Mouse (Mus musculus) mesoderm, embryonic 11.5 days (tissue): ENCODE measurements around the gene Mitf.
A peak's percentile ranks its signal among the peaks of the same experiment; 100 is the strongest.

Experiments used
- DNase-seq: peaks from one replicate; pipeline ENCODE4 v3.0.0-alpha.2; 2012; ENCODE audit warnings: low read depth, low spot score

Mitf gene

DNA sequence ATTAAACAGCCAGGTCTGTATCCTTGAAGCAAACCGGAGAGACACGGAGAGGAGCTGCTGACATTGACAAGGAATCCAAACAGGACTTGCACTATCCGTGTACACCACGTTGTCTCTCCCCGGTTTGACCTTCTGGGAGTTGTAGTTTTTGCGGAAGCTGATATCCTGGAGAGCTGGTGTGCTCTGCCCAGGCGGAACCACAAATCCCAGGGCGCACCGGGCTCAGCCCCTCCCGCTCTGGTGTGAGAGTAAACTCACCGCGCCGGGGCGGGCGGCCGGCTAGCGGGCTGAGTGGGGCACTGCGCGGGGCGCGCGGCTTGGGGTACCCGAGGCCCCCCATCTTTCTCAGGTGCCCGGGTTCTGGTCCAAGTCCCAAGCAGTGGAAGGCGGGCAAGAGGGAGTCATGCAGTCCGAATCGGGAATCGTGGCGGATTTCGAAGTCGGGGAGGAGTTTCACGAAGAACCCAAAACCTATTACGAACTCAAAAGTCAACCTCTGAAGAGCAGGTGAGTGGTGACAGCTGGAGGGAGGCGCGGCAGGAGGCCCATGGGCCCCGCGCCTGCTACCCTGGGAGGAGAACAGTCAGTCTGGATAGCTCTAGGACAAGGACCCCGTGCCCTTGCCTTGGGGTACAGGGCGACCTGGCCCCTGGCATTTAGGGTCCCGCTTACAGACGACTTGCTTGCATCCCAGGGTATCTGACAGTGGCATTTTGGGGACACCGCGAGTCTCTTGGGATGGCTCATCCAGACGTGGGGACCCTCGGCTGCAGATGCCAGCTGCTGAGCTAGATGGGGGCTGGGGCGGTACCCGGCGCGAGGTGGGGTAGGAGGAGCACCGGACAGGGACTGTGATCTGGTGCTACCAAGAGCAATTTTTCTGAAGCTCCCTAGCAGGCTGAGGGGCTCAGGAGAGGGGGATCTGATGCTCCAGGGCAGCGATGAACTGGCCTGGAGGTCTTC, at the start of gene Mitf:
Gene Mitf, plus strand, starts transcription at position 272 of the 963 bp plus-strand sequence.
- peak; percentile 92 for DNase-seq

DNA sequence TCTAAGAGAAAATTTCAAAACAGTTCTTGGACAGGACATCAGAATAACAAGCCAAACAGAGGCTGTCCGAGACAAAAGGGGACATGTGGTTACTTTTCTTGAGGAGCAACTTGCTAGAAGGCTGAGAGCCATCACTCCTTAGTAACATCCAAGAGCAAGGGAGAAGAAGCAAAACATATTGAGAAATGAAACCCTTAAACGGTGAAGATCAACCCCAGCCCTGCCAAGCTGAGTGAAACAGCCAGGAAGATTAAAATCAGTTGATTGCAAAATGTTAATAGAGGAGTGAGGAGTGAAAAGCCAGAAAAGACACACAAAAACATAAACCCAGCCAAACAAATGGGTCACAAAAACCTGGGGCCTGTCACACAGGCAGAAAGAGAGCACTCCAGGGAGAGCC, 49.5 kb upstream of the Mitf start:
- no peak for DNase-seq

DNA sequence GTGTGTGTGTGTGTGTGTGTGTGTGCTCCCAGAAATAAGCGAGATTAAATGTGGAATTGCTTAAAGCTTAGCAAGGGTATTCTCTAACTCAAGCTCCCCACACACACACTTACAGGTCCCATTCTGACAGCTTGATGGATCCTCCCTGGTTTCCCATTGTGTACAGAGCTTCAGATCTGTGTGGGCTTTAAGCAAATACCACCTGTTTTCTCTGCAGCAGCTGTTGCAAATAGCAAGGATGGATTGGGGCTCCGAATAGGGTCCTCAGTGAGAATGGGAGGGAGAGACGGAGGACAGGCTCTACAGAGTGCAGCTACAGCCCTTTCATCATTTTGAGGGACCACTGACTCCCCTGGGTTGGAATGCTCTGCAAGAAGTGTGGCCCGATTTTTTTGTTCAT, 48.0 kb upstream of the Mitf start:
- peak; percentile 43 for DNase-seq

DNA sequence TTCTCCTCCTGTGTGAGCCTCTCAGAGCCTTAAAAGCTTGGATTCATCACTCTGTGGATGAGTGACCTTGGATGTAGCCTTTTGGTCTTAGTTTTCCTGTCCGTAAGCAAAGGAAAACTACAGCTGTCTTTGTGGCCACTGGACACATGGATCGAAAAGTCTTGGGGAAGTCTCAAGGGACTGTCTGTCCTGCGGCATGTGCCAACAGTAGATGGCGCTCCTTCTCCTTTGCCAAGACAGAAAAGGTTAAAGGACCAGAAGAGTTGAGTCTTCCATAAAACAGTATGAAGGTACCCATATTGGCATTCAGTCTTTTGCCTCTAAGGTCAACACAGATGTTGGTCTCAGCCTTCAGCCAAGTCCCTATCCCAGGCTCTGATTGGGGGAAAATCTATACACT, 47.6 kb upstream of the Mitf start:
- peak; percentile 75 for DNase-seq

DNA sequence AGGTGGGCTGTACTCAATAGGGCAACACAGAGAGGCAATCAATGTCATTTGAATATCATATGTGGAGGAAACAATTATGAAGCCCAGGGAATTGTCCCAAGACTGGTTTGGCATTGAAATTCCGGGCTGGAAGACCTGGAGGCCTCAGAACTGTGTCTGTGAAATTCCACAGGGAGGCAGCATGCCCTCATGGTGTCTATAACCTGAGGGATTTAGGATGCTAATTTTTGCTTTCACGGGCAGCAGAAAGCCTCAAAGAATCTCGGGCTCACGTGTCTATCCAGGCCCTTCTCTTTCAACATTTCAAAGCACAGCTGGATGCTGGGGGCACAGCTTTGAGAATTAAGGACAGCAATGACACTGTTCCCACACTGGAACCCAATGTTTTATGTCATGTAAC, 45.5 kb upstream of the Mitf start:
- DNase-seq: peak; percentile 34

DNA sequence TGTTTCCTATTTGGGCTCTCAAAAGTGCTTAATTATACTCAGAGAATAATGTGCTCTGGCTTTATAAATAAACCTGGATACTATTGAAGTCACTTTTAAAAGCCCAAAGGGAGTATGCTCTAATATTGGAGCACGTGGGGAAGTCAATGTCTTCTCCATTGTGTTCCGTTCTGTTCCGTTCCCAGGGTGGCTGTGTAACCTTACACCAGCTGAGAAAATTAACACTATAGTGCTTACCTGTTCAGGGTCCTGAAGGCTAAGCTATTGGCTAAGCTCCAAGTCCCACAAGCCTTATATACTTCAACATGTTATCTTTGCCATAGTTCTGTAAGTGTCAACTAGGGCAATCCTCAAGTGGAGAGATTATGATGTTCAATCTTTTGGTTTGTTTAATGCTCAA, 42.9 kb upstream of the Mitf start:
- no peak for DNase-seq

DNA sequence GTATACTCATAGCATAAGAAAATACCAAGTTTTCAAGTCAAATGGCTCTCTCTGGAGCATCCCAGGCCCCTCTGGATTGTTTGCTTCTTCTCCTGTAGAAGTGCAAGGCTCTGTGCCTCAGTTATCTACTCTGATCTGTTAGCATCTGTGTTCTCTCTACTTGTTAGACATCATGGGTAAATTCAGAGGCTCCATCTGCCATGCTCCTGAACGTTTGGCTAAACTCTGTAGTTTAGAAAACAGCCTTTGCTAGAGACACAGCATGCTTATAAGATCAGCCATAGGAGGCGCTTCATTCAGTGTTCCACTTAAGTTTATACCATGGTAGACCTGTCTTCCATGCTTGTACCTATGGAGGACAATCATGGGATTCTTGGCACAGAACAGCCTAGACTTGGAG, 39.0 kb upstream of the Mitf start:
- no peak for DNase-seq

DNA sequence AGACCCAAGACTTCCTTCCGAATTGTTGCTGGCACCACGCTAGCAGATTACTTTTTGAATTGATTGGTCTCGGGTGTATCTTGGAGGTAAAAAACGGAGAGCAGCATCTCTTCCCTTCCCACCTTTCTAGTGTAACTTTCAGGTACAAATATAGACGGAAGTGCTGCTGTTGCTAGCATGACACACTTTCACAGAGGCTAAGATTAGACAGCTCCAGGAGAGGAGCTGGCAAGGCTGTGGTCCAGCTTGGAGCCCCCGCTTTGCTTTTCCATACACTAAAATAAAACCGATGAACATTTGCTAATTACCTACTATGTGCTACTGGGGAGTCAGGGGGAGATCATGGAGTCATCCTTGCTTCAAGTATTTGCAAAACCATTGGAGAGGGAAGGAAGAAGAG, 37.3 kb upstream of the Mitf start:
- DNase-seq: no peak

DNA sequence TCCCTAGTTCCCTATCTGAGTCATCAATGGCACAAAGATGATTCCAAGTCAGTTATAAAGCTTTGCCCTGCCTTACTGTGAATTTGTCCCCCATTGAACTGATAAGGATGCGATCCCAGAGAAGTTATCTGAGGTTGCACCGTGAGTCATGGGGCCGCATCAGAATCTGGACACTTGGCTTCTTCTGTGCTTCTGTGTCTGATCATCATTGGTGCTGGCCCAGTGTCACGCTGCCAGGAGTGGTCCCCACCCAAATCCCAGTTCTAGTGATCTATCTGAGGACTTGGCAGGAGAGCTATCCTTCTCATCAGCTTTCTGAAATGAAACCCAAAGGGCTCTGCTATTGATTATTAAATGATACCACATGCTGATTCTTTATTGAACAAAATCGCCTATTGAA, 25.5 kb upstream of the Mitf start:
- no peak for DNase-seq

DNA sequence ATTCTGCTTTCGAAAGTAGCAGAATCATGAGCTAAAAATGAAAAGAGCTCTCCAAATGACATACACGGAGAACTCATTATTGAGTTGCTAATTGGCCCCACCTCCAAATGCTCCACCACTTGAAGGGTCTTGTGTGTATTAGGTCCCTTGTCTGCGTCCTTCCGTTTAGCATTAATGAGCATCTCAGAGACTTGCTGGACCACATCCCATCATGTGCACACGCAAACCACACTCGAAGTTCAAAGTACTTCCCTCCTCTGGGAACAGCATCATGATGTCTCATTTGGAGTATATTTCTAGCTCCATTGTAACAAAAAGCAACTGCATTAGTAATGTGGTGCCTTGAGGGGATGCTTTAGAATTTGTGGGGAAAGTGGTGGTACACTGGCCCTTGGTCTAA, 24.6 kb upstream of the Mitf start:
- no peak for DNase-seq

DNA sequence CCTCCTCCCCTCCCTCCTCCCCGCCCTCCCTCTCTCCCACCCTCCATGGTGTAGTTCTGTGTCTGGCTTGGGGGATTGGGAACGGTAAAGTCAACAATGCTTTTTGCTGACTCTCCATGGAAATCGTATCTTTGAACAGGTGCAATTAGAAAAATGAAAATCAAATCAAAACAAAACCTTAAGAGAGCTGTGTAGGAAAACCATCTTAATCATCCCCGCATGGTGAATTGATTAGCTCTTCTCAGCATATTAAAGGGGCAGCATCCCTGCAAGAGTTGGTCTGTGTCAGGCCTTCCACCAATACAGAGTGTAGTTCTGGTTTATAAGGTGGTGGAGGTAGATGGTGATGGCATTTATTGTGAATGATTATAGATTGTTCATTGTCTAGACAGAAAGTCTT, 20.0 kb upstream of the Mitf start:
- no peak for DNase-seq

DNA sequence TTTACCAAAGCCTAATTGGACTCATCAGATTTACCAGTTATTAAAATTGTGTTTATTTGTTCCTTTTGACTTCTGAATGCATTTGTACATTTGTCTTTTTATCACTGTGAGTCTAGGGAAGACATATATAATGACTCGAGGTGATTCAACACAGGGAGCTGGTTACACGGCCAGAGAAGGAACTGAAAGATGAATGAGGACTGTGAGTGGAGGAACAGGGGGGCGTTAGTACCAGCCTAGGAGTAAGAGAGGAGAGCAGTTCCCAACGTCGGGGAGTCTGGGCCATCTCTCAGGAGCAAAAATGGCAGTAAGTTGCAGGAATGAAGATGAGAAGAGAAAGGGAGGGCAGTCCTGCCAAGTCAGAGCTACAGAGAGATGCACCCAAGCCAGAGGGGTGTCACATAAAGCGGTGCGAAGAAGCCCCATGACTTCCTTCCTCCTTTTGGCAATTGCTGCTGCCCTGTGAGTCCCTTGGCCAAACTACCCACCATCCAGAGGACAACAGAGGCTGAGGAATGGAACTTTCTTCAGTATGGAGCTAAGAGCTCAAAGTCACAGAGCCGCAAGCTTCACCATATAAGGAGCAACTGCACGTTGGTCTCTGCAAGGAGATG, 18.4 kb upstream of the Mitf start:
- no peak for DNase-seq

DNA sequence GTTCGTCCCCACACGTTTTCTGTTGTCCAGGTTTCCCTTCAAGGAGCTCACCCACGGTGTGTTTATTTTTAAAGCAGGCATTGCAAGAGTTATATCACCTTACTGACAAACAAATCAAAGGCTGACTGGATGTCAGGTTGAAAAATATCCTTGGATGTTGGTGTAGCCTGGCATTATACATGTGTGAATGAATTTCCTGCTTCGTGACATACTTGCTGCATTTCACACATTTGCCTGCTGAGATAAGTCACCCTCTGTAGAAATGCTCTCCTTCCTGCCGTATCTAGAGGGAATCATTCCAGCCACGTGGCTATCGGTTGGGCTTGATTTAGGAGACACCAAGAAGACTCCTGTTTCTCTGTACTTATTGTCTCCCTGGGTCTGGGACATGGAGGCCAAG, 17.2 kb upstream of the Mitf start:
- DNase-seq: no peak

DNA sequence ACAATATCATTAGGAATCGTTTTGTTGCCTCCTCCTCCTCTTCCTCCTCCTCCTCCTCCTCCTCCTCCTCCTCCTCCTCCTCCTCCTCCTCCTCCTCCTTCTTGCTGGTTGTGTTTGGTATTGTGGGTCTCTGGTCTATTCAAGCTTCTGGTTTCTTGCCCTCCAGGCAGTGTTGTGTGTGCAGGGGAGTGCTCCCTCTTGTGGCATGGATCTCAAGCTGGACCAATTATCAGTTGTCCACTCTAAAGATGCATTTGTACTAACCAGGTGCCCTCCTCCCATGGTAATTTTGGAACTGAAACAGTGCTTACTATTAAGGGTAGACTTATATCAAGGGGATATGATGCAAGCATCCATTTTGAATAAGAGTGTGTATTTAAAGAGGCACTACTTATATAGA, 14.7 kb upstream of the Mitf start:
- no peak for DNase-seq

DNA sequence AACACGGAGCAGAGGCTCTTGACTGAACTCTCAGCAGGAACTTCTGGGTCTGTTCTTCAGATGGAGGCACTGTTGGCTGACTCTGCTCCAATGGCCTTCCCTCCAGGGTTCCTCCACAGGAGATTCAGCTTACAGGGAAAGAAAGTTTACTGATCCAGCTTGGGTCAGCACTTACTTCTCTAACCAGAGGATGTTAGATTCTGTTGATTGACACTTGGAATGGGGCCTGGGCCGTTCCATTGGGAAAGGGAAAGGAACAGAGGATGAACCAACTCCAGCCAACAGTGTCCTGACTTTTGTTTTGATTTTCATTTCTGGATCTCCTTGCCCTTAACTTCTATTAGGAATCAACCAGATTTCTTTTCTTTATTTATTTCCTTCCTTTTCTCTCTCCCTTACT, 11.7 kb upstream of the Mitf start:
- no peak for DNase-seq

DNA sequence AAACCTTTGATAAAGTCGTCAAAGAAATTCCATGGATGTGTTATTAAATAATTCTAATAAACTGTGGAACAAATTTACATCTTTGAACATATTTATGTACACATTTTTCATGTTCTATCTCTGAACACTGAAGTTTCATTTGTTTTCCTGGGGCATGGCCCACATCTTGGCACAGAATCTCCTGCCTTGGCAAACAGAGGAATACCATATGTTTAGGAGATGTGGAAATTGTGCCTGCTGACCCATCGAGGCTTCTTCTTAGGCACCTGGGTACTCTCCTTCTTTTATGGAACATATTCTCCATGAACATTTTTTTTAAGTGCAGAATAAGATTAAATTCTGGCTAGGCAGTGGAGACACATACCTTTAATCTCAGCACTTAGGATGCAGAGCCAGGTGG, 6.2 kb upstream of the Mitf start:
- no peak for DNase-seq

DNA sequence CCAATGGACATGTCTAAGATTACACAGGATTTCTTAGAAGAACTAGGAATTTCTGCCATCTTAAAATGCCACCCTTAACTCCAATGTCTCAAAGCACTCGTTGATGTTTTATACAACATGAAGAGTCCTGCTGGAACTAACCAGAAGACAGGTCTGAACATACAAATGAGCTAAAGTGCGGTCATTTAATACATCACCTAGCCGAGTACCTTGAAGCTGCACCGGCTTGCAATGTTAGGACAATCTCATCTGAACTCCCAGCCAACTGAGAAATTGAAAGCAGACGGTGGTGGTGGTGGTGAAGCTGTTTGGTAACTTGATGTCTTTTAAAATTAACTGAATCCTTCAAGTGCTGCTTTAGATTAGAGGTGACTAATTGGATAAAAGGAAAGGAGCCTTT, 801 bp upstream of the Mitf start:
- DNase-seq: no peak

DNA sequence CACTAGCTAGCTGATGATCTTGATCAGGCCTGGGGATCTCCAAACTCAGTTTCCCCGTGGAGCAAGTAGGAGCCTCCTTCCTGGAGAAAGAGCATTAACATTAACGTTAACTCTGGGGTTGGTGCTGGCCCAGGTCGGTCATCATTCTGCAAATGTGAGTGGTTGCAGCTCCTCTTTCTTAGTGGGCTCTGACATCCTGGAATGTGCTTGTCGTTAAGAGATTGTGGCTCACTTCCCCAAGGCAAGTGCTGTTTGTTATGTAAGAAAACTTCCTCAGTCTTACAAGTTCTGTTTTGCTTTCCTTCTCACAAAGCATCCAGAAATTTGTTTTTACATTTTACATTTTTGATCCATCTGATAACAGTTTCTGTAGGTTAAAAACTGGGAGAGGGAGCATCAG, 7.3 kb downstream of the Mitf start:
- no peak for DNase-seq

DNA sequence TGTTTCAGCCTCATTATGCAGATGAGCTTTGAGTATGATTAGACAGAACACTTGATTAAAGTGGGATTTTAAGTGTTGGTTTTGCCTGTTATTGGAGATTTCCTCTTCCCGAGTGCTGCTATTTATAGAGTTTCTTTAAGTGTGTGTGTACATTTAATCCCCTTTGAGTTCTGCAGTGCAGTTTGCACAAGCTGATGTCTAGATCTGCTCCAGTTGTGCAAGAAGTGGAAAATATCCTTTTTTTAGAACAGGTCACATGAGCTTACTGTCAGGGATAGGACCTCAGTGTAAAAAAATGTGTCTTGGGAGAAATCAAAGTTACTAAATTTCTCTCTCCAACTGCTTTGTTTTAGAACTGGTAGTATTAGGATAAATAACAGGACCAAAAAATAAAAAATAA, 8.9 kb downstream of the Mitf start:
- DNase-seq: no peak

DNA sequence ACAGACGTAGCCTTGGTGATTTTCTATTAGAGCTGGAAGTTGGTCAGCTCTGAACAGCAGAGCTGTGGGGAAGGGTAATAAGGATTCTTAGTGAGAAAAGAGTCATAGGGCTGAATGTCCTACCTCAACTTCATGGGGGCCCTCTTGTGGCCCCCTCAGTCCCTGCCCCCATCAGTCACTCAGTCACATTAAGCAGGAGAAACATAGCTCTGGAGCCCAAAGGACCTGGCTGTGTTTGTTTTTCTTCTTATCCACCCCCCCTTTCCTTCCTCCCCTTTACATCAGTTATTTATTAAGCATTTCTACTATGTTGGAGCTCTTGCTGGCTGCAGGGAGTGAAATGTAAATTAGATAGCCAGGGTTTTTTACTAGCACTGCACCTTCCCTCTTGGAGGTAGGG, 10.0 kb downstream of the Mitf start:
- no peak for DNase-seq

DNA sequence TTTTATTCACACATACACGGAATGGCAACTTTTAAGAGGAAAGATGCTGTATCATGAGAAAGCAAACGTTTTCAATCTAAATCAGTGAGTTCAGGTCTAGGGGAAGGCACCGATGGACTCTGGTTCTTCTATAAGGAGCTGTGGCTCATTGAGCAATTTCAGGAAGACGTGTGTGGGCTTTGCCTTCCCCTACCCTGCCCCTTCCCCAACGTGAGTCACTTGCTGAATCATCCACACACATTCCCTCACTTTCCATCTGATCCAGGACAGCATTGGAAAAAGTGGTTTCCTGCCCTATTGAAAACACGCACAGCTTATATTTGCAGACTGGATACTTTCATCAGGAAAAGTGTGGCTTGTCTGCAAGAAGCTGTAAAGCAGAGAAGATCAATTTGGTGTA, 11.3 kb downstream of the Mitf start:
- DNase-seq: no peak

DNA sequence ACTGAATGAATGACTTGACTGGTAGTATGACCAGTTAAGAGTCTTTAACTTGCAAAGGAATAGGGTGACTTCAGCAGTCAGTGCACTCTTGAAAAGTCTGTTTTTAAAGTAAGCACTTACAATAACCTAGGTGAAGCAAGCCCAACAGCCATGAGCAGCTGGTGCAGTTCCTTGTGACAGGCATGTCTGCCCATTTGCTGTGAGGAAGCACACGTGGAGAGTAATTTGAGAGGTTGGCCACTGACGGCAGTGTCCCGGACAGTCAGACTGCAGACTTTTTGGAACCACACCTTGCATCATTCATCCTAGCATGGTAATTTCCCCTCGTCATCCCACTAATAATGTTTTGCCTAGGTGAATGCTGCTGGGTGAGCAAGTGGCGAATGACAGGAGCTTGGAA, 12.1 kb downstream of the Mitf start:
- no peak for DNase-seq

DNA sequence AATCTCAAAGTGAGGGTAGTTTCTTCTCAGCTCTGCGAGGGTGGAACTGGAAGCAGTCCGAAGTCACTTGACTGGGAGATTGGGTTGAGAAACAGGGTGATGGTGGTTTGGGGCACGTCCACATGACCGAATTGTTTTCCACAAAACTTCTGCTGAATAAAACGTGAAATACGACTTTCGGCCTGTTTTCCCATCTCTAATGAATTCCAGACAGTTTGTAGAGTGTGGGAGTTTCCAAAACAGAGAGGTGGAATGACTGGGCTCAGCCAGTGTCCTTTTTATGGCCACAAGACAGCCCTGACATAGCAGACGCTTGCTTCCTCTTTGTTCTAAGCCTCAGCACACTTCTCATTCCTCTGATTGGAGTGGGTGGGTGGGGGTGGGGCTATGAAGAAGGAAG, 13.7 kb downstream of the Mitf start:
- DNase-seq: no peak
